In the genomic region with DNA sequence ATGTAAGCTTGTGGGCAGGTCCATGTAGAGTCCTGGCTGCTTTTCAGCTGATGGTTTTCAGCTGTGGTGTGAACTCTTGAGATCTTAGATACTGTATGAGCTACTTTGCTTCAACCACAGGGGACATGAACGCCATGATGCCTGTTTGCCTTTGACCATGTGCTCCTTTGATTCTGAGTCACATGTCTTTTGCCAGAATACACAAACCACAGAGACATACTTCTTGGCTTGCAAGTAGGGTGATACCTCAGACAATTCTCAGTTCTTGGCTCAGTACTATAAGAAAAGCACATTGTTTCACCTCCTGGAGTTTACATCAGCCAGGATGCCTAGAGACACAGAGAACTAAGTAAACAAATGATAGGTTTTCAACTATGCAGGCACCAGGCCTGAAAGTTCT, we compare ENCODE assay signal across 18 mouse cellular contexts. TPM values are rescaled to one million over a fixed set of nuclear protein-coding genes. Genes with fewer than 3 reads are reported as not detected.
DNase-seq lines count a peak whose midpoint lies in the region; TF ChIP-seq lines count a peak whose summit lies in the region.
"Had no signal": no experiment of that assay in that cellular context is flagged by ENCODE, and none has a peak within 500 bp of the region (broad histone marks: within the 10 kb centered on the region; RNA-seq: fewer than 3 reads in every experiment).

No protein-coding gene starts in this region.

- H3K9ac ChIP-seq in heart, adult 2 months (ENCODE audit: low read depth, low read length), result no peak overlapping the region
- H3K9ac ChIP-seq: forebrain, embryonic 15.5 days; limb, embryonic 13.5 days; liver, embryonic 14.5 days; midbrain, embryonic 13.5 days; neural tube, embryonic 13.5 days had no signal

- no peak overlapping the region for H3K4me3 ChIP-seq in heart, adult 2 months
- H3K4me3 ChIP-seq in left cerebral cortex, adult 2 months, result no peak overlapping the region
- H3K4me3 ChIP-seq: erythroblast, embryonic 14.5 days; forebrain, embryonic 15.5 days; limb, embryonic 13.5 days; midbrain, embryonic 13.5 days; neural tube, embryonic 13.5 days had no signal

- no peak for TF ChIP-seq CTCF in heart, adult 2 months (IDR thresholded peaks at IDR 0.05)
- no peak for TF ChIP-seq CTCF in left cerebral cortex, adult 2 months (IDR thresholded peaks at IDR 0.05)

- no peak for TF ChIP-seq EP300 in heart, adult 2 months (IDR thresholded peaks at IDR 0.05; ENCODE audit: insufficient read depth, low read depth, low read length)

- no peaks in the 10 kb centered on the region for H3K27me3 ChIP-seq in heart, adult 2 months (ENCODE audit: control insufficient read depth, insufficient read depth, low read length)
- H3K27me3 ChIP-seq: forebrain, embryonic 15.5 days; limb, embryonic 13.5 days; midbrain, embryonic 13.5 days; neural tube, embryonic 13.5 days had no signal

- no peaks in the 10 kb centered on the region for H3K79me2 ChIP-seq in heart, adult 2 months (replicated peaks; ENCODE audit: control insufficient read depth, insufficient read depth, low read length)

- TF ChIP-seq POLR2A in heart, adult 2 months (IDR thresholded peaks at IDR 0.05; ENCODE audit: insufficient read depth, low read depth, low read length), result no peak

- DNase-seq in heart, adult 8-10 months (ENCODE audit: low spot score), result peak; percentile 13
- no peak for DNase-seq in heart, adult 2 months
- peak; percentile 88 for DNase-seq in 3T3-L1 (ENCODE audit: low read depth, low spot score)
- peak; percentile 62 for DNase-seq in NIH3T3 (ENCODE audit: low read depth)
- DNase-seq in gonadal fat pad, adult 2 months (ENCODE audit: low read depth), result peak; percentile 19
- no peak for DNase-seq in cerebellum, adult 8-10 months
- DNase-seq in left cerebral cortex, adult 2 months (ENCODE audit: extremely low spot score in 1 of 2, low spot score in 2 of 2), result no peak
- DNase-seq: adrenal gland, postnatal 36 days; cerebellum, adult 18-20 months; kidney, adult 9 months; kidney, postnatal 4 days; thymus, postnatal 4 days had no signal

- intact Hi-C loops in heart, adult 2 months (cut with DNase I), result no loop called here
- intact Hi-C loops in left cerebral cortex, adult 2 months (cut with DNase I), result no loop called here

- 59% methylated on average over 1 of the region's 1 CpGs for WGBS in heart, adult 2 months

- H3K27ac ChIP-seq in heart, adult 2 months, result no peak overlapping the region
- no peak overlapping the region for H3K27ac ChIP-seq in left cerebral cortex, adult 2 months
- H3K27ac ChIP-seq: forebrain, embryonic 15.5 days; limb, embryonic 13.5 days; liver, embryonic 14.5 days; midbrain, embryonic 13.5 days; neural tube, embryonic 13.5 days had no signal

- no peaks in the 10 kb centered on the region for H3K4me1 ChIP-seq in heart, adult 2 months (ENCODE audit: control insufficient read depth, insufficient read depth, low read length)
- H3K4me1 ChIP-seq: forebrain, embryonic 15.5 days; limb, embryonic 13.5 days; midbrain, embryonic 13.5 days; neural tube, embryonic 13.5 days had no signal

- no peaks in the 10 kb centered on the region for H3K36me3 ChIP-seq in heart, adult 2 months (ENCODE audit: control insufficient read depth, insufficient read depth, low read length)
- H3K36me3 ChIP-seq: forebrain, embryonic 15.5 days; limb, embryonic 13.5 days; midbrain, embryonic 13.5 days; neural tube, embryonic 13.5 days had no signal

RNA-seq across cellular contexts. Expression of a gene that starts 29.0 kb away (rescaled TPM):
- 10 to 100 TPM; 22.6 to 27.4 (median 23.9) TPM for total RNA-seq in heart, adult 8-10 months (2022)
- 10 to 100 TPM; 21.1 to 23.6 TPM for total RNA-seq in heart, adult 2 months (2021)
- polyA plus RNA-seq in heart, adult 2 months (2012; rRNA removed), result 7.5 and 17.1 TPM in 2 replicates
- polyA plus RNA-seq in gonadal fat pad, adult 2 months (2012; rRNA removed), result 10.5 and 11.4 TPM in 2 replicates
- total RNA-seq in left cerebral cortex, adult 2 months (2021), result 10 to 100 TPM; 61.1 to 66.7 TPM

Comparison
In these comparisons a context has a peak if more than half of its experiments do, and no peak if none do; other contexts are left out.
1. DNase-seq: peak in heart, adult 8-10 months (single experiment), 3T3-L1 (single experiment), NIH3T3 (single experiment) and gonadal fat pad, adult 2 months (single experiment); none in heart, adult 2 months (0 of 2), cerebellum, adult 8-10 months (single experiment) and left cerebral cortex, adult 2 months (0 of 2).